Mouse (Mus musculus) bone marrow macrophage, adult 2 months (primary cell): ENCODE measurements around the gene Nacc1. TPM values are rescaled to one million over a fixed set of nuclear protein-coding genes. Genes with fewer than 3 reads are reported as not detected.

ENCODE experiments used
- H3K27ac ChIP-seq: 2 replicates; pipeline ENCODE4 v1.5.1; 2012; ENCODE audit warnings: low read depth, low read length; ENCODE audit not compliant: insufficient read depth
- H3K4me1 ChIP-seq: 2 replicates; pipeline ENCODE4 v1.6.1; 2012; ENCODE audit warnings: low read length; ENCODE audit not compliant: control insufficient read depth, insufficient read depth
- H3K4me3 ChIP-seq: 2 replicates; pipeline ENCODE4 v1.5.1; 2012; ENCODE audit warnings: mild to moderate bottlenecking, low read length, moderate library complexity; ENCODE audit not compliant: insufficient read depth
- CTCF ChIP-seq: IDR thresholded peaks from 2 replicates; pipeline ENCODE4 v1.5.1; 2012; ENCODE audit warnings: low read depth, mild to moderate bottlenecking, low read length, moderate library complexity
- POLR2A ChIP-seq: IDR thresholded peaks from 2 replicates; pipeline ENCODE4 v1.6.1; 2012; ENCODE audit warnings: mild to moderate bottlenecking, low read depth, low read length, borderline replicate concordance
- polyA plus RNA-seq: library from polyadenylated mRNA; stranded (reverse); fragments of >200 nt; gene quantifications from 2 replicates; pipeline ENCODE4 v1.2.4, GENCODE M21; 2012; ENCODE audit not compliant: missing spikeins, insufficient read depth, insufficient read length

Gene Nacc1
- polyA plus RNA-seq, 1 experiment, result 35.2 TPM

DNA sequence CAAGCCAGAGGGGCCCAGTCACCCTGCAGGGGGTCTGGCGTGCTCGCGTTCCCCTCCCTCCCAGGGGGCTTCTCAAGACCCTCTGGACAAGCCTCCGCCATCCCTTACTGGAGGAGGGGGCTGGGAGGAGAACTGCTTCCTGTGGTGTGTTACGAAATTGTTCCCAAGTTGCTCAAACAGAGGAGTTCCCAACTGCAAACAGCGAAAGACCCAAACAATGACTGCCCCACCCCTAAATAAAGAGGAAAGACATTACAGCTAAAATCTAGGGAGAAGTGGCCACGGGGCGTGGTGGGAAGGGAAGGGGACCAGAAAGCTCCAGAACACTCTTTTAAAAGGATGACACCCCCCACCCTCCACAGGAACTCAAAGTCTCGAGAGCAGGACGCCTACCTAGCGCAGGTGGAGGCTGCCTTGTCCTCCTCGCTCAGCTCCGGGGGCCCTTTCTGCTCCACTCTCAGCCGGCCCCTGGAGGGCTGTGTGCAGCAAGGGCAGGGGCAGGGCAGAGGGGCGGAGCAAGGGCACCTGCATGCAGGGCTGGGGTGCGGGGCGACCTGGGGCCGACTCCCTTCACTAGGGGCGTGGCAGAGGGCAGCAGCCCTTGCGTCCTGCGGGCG, 19.7 kb upstream of the Nacc1 start:
- H3K4me1 ChIP-seq, result peaks cover 10% of the 10 kb centered on the region
- TF ChIP-seq CTCF, result no peak
- no peak for TF ChIP-seq POLR2A
- H3K27ac ChIP-seq, result peak overlapping the region; percentile 99
- peak overlapping the region; percentile 86 for H3K4me3 ChIP-seq

DNA sequence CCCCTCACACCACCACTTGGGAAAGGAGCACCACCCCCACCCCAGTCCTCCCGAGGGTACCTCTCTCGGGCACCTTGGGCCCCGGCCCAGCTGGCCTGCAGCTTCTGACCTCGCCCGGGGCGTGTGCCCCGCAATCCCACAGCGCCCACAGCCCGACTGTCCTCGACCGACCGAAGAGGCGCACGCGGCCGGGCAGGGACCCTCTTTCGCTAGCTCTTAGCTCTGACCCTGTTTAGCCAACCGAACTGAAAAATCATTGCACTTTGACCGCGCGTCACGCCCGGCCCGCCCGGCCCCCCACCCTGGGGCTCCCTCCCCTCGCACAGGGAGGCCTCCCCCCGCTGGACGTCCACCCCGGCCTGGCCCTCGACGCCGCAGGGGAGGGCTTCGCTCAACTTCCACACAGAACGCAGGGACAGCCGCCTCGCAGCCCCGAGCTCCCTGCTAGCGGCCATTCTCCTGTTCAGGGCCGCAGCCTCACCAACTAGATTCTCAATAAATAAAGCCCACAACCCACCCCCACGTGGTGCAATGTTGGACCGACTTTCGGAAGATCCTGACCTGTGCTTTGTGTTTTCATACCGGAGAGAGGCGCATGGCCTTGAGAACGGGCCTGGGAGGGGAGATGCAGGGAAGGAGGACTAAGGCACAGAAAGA, 19.1 kb upstream of the Nacc1 start:
- peak overlapping the region; percentile 99 for H3K27ac ChIP-seq
- H3K4me3 ChIP-seq, result peak overlapping the region; percentile 86
- TF ChIP-seq CTCF (no peak), POLR2A (no peak)
- peaks cover 8% of the 10 kb centered on the region for H3K4me1 ChIP-seq

DNA sequence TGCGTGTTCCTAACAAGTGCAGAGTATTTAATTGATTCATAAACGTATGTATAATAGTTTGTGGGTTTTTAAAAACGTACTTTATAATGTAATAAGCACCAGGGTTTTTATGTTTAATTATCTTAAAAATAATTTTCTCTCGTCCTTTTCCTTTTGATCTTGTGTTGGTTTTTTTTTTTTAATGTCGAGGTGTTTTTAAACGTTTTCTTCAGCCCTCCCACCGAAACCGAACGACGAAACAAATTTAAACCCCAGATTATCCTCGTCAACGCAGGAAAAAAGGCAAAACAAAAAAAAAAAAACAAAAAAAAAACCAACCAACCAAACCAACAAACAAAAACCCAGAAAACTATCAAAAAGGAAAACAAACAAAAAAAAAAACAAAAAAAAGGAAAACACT, 18.3 kb upstream of the Nacc1 start:
- no peak for TF ChIP-seq POLR2A
- TF ChIP-seq CTCF, result no peak
- H3K27ac ChIP-seq, result peak overlapping the region; percentile 99
- H3K4me3 ChIP-seq, result peak overlapping the region; percentile 86
- H3K4me1 ChIP-seq, result peaks cover 9% of the 10 kb centered on the region

DNA sequence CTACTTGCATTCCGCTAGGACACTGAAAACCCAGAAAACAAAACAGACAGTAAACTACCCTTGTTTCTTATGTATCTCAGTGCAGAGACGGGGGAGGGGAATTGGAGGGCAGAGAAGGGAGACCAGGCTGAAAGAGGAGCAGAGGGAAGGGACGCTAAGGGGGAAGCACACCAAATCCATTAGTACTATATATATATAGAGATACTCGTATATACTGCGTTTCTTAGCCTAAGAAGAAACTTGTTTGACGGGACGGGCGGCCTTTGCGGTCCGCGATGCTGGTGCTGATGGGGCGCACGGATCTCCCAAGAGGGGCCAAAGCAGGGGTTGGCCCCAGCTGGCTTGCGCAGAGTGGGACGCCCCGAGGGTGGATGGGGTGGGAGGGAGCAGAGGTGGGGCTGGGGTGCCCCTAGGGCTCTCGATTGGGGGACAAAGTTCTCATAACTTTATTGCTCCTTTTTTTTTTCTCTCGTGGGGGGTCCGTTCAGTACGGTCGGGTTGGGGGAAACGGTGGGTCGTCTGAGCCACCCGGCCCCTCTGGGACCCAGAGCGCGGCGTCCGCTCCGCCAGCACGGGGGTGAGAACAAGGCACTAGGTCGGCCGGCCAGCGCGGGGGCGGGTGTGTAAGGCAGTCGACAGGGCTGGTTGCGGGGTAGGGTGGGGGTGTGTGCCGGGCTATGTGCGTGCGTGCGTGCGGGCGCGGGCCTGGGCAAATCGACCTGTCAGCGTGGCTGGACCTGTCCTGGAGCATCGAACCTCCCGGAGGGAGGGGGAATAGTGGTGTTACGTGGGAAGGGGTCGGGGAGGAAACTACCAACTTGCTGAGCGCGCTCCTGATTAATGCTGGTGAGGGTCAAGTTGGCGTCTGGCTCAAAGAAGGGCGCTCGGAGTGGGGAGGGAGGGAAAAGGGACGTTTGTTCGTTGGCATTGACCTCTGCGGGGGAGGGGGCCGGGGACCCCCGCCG, 17.5 kb upstream of the Nacc1 start:
- H3K4me1 ChIP-seq, result peaks cover 16% of the 10 kb centered on the region
- H3K4me3 ChIP-seq, result peak overlapping the region; percentile 86
- peak overlapping the region; percentile 99 for H3K27ac ChIP-seq
- TF ChIP-seq POLR2A, result no peak
- no peak for TF ChIP-seq CTCF

DNA sequence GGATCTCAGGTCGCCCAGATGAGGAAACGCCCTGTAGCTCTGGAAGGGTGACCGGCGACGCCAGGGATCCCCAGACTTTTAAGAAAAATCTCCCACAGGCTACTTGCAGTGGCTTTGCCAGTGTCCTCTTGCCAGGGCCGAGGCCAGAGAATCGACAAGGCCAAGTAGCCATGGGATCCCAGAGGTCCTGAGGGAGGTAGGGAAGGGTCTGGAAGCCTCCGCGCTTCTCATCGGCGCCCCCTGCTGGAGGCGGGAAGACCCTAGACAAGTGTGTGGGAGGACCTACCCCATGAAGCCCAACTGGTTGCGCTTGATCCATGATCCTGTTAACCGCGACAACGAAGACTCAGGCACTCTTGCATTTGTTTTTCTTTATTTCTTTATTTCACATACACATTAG, 16.7 kb upstream of the Nacc1 start:
- Histone ChIP-seq H3K4me1 (peaks cover 20% of the 10 kb centered on the region), H3K4me3 (peak overlapping the region; percentile 86), H3K27ac (peak overlapping the region; percentile 99)

DNA sequence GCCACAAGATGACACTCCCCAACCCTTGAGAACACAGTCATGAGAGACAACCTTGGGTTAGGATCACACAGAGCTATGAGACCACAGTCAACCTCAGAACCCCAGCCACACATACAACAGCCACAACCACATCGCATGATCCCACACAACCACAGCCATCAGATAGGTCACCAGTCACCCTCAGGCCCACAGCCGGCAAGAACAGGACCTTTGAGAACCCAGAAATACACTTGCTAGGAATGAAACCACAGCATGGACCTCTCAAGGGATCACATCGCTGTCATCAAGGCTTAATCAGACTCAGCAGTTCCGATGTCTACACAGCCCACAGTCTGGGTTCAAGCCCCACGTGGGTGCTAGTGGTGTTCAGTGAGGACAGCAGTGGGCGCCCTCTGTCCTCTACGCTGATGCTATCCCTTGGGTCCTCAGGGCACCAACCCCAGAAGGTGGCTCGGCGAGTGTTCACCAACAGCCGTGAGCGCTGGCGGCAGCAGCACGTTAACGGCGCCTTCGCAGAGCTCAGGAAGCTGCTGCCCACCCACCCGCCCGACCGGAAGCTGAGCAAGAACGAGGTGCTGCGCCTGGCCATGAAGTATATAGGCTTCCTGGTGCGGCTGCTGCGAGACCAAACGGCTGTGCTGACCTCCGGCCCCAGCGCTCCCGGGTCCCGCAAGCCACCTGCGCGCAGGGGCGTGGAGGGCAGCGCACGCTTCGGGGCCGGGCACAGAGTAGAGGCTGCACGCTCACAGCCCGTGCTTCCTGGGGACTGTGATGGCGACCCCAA, 16.0 kb upstream of the Nacc1 start:
- TF ChIP-seq POLR2A (no peak; the same call in 1 of the 2 replicates), CTCF (no peak)
- H3K27ac ChIP-seq, result peak overlapping the region; percentile 99
- H3K4me3 ChIP-seq, result peak overlapping the region; percentile 86
- peaks cover 22% of the 10 kb centered on the region for H3K4me1 ChIP-seq

More for the DNA sequence above, 16.7 kb upstream of the Nacc1 start:
- TF ChIP-seq CTCF (peak; percentile 88), POLR2A (0 out of 2 replicates have a peak, but pooled peaks have one; percentile 41)

DNA sequence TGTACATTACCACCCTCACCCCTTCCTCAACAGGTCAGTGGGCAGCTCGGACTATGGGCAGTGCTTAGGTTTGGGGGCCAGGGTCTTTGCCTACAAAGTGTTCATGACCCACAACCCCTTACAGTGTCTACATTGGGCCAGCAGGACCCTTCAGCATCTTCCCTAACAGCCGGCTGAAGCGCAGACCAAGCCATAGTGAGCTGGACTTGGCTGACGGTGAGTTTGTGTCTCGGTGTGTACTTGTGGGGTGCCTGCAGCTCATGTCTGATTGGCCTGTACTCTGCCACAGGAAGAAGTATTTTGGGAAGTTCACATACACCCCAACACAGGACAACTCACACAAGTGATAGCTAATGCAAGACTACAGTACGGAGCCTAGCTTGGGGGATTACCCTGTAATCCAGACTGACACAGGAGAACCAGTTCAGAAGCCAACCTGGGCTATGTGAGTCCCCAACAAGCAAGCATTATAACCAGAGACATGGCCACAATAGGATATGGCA, 15.4 kb upstream of the Nacc1 start:
- Histone ChIP-seq H3K27ac (peak overlapping the region; percentile 99), H3K4me1 (peaks cover 24% of the 10 kb centered on the region), H3K4me3 (peak overlapping the region; percentile 86)
- TF ChIP-seq POLR2A, result no peak
- TF ChIP-seq CTCF, result no peak

DNA sequence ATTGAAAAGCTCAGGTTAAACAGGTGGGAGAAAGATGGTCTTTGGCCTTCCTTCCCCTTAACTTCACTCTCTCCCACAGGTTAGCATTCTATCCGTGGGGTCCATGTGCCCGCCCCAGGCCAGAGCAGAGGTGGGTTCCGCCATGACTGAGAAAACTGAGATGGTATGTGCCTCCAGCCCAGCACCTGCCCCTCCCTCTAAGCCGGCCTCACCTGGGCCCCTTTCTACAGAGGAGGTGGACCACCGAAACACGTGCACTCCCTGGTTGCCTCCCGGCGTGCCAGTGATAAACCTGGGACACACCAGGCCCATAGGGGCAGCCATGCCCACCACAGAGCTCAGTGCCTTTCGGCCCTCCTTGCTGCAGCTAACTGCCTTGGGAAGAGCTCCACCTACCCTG, 14.9 kb upstream of the Nacc1 start:
- TF ChIP-seq POLR2A (no peak), CTCF (no peak)
- Histone ChIP-seq H3K4me3 (peak overlapping the region; percentile 86), H3K4me1 (peaks cover 26% of the 10 kb centered on the region), H3K27ac (peak overlapping the region; percentile 99)
